Mouse (Mus musculus) lung, postnatal 0 days (tissue): ENCODE data around the gene Nptn. TPM values are rescaled to one million over a fixed set of nuclear protein-coding genes. Genes with fewer than 3 reads are reported as not detected.

Experiments used
- ATAC-seq: fragments of 200-750 bp; cut with Nextera tagmentation; 2 replicates; pipeline ENCODE4 v1.8.0; 2017; ENCODE audit warnings: moderate library complexity
- DNase-seq: peaks from one replicate; pipeline ENCODE4 v3.0.0-alpha.2; 2016; ENCODE audit warnings: low spot score
- H3K27ac ChIP-seq: fragments of 300-500 bp; sonication (generic); 2 replicates; pipeline ENCODE4 v1.5.1; 2014; ENCODE audit warnings: antibody characterized with exemption, mild to moderate bottlenecking, low read length, mixed read lengths
- H3K27me3 ChIP-seq: fragments of 300-500 bp; sonication (generic); replicated peaks from 2 replicates; pipeline ENCODE4 v1.6.1; 2014; ENCODE audit warnings: low read length, mixed read lengths; ENCODE audit not compliant: insufficient read depth
- H3K36me3 ChIP-seq: fragments of 300-500 bp; sonication (generic); 2 replicates; pipeline ENCODE4 v1.6.1; 2014; ENCODE audit warnings: low read length, mixed read lengths; ENCODE audit not compliant: insufficient read depth
- H3K4me1 ChIP-seq: fragments of 300-500 bp; sonication (generic); 2 replicates; pipeline ENCODE4 v1.6.1; 2014; ENCODE audit warnings: antibody characterized with exemption, low read depth, low read length, mixed read lengths; ENCODE audit not compliant: insufficient read depth
- H3K4me2 ChIP-seq: fragments of 300-500 bp; sonication (generic); replicated peaks from 2 replicates; pipeline ENCODE4 v1.6.1; 2014; ENCODE audit warnings: low read depth, mild to moderate bottlenecking, low read length, moderate library complexity, mixed read lengths
- H3K4me3 ChIP-seq: fragments of 300-500 bp; sonication (generic); 2 replicates; pipeline ENCODE4 v1.5.1; 2014; ENCODE audit warnings: low read depth, low read length
- H3K9ac ChIP-seq: fragments of 300-500 bp; sonication (generic); replicated peaks from 2 replicates; pipeline ENCODE4 v1.6.1; 2014; ENCODE audit warnings: low read depth, mild to moderate bottlenecking
- H3K9me3 ChIP-seq: fragments of 300-500 bp; sonication (generic); 2 replicates; pipeline ENCODE4 v1.6.1; 2016; ENCODE audit warnings: low read length, mixed read lengths
- CTCF ChIP-seq: IDR thresholded peaks from 2 replicates; pipeline ENCODE4 v1.5.1; 2016; ENCODE audit warnings: antibody characterized with exemption, mild to moderate bottlenecking
- EP300 ChIP-seq: IDR thresholded peaks from 2 replicates; pipeline ENCODE4 v1.6.1; 2016; ENCODE audit warnings: antibody characterized with exemption, mild to moderate bottlenecking, control low read depth
- WGBS: fragments of 180-500 bp; shearing (Covaris S2); extraction: QIAGEN DNeasy Blood & Tissue Kit; methylation state at CpG from one replicate; pipeline ENCODE4 v1.1.7; 2014; 5-methylcytosine and 5-hydroxymethylcytosine counted together
- polyA plus RNA-seq: library from polyadenylated mRNA; unstranded; fragments of >200 nt; fragmentation: Nextera tagmentation; extraction: Ambion mirVana; gene quantifications from 2 replicates; pipeline ENCODE4 v1.2.1, GENCODE M21; 2015

Gene Nptn
- polyA plus RNA-seq, 1 experiment from 2014 or later = 132 TPM

DNA sequence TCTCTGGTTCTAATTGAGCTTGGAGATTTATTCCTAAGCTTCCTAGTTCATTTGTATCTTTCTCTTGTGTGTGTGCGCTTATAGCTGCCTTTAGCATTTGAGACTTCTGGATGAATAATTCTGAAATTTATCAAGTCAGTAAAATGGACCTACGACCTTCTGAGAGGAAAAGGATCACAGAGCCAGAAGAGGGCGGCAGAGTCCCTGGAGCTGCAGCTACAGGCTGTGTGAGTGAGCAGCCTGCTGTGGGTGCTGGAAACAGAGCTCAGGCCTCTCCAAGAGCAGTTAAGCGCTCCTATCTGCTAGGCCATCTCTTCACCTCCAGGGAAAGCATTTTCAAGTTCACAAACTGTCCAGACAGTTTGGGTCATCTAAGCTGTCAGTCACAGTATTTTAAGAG, 80.0 kb downstream of the Nptn start:
- WGBS = 94% methylated on average over 4 of the region's 4 CpGs
- TF ChIP-seq CTCF (peak; percentile 32; the same call in 1 of the 2 replicates), EP300 (no peak)
- Histone ChIP-seq H3K36me3 (no peaks in the 10 kb centered on the region; the same call in 1 of the 2 replicates), H3K4me3 (no peak overlapping the region), H3K9ac (no peak overlapping the region), H3K9me3 (no peaks in the 10 kb centered on the region), H3K27me3 (no peaks in the 10 kb centered on the region), H3K4me1 (peaks cover 4% of the 10 kb centered on the region; the same call in 1 of the 2 replicates), H3K4me2 (no peak overlapping the region), H3K27ac (no peak overlapping the region)
- DNase-seq (no peak), ATAC-seq (no peak)

DNA sequence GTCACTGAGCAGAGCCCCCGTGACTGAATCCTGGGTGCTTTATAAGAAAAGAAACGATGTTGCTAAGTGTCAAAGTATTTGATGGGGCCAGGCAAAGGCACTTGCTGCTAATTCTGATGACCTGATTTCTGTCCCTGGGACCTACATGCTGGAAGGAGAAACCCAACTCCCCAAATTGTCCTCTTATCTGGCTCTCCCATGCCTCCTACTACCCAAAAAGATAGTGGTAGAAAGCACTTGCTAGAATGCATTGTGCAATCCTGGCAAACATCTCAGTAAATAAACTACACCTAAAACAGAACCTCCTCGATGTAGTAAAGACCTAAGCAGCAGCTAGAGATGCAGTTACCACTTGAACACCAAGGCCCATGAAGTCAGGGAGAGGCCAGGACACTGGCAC, 80.8 kb downstream of the Nptn start:
- Histone ChIP-seq H3K4me2 (no peak overlapping the region), H3K4me3 (no peak overlapping the region), H3K36me3 (no peaks in the 10 kb centered on the region; the same call in 1 of the 2 replicates), H3K9me3 (no peaks in the 10 kb centered on the region), H3K4me1 (peaks cover 4% of the 10 kb centered on the region; the same call in 1 of the 2 replicates), H3K9ac (no peak overlapping the region), H3K27me3 (no peaks in the 10 kb centered on the region), H3K27ac (no peak overlapping the region)
- TF ChIP-seq CTCF (no peak), EP300 (no peak)
- 84% methylated on average over 3 of the region's 3 CpGs for WGBS
- ATAC-seq = no peak
- DNase-seq = no peak

DNA sequence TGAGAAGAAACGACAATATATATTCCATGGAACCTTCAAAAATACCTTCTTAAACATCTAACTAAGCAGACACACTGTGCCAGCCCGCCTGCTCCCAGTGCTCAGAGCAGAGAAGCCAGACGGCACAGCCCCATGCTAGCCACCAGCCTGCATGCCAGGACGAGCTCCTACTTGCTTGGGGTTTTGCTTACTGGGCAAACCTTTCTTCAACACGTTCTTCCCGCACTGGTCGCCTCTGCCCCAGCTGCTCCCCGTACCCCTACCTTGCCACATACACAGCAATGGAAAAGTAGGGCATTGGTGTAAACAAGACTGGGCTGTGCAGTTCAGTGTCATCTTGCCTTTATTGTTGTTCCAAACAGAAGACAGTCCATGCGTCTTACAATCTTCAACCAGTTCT, 83.5 kb downstream of the Nptn start:
- no peak overlapping the region for H3K4me2 ChIP-seq
- H3K36me3 ChIP-seq = no peaks in the 10 kb centered on the region; the same call in 1 of the 2 replicates
- H3K4me3 ChIP-seq = no peak overlapping the region
- no peak for ATAC-seq
- H3K27ac ChIP-seq = no peak overlapping the region
- H3K9me3 ChIP-seq = no peaks in the 10 kb centered on the region
- 76% methylated on average over 9 of the region's 9 CpGs for WGBS
- TF ChIP-seq CTCF = no peak
- no peak for TF ChIP-seq EP300
- no peak for DNase-seq
- no peaks in the 10 kb centered on the region for H3K27me3 ChIP-seq
- H3K4me1 ChIP-seq = no peaks in the 10 kb centered on the region
- no peak overlapping the region for H3K9ac ChIP-seq

DNA sequence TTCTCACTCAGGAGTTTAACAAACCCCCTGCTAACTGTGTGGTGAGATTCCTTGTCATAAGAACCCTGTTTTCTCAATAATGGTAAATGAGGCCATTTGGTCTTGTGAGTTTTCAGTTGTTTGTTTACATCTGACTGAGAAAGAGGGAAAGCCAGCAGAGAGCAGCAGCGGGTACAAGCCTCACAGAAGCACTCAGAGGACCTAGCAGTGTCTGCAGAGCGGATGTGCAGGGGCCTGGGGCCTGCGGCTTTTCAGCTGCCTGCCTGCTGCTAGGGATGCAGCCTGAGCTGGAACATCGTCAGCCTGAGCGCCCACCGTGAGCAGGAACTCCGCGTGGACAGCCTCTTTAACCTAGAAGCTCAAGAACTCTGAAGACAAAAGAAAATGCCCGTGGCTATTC, 84.2 kb downstream of the Nptn start:
- Histone ChIP-seq H3K9me3 (no peaks in the 10 kb centered on the region), H3K27me3 (no peaks in the 10 kb centered on the region), H3K36me3 (no peaks in the 10 kb centered on the region; the same call in 1 of the 2 replicates), H3K4me3 (no peak overlapping the region), H3K4me2 (no peak overlapping the region), H3K27ac (no peak overlapping the region), H3K4me1 (no peaks in the 10 kb centered on the region), H3K9ac (no peak overlapping the region)
- ATAC-seq = no peak
- TF ChIP-seq EP300 (no peak), CTCF (0 out of 2 replicates have a peak, but pooled peaks have one; percentile 20)
- DNase-seq = no peak
- 66% methylated on average over 9 of the region's 9 CpGs for WGBS

DNA sequence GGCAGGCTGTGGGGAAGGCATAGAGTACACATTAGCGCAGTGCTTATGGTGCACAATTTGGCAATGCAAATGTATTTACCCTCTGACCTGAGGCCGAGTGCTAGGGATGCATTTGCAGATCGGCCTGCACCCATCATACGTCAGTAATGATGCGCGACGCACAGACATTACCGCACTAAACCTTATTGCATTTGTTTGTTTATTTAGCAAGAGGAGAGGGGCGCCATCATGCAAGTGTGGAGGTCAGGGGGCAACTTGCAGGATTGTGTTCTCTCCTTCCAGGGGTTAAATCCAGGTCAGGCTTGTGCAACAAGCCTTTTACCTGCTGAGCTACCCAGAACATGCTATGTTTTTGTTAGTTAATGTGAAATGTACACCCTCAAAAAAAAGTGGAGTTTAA, 85.2 kb downstream of the Nptn start:
- ATAC-seq (no peak), DNase-seq (no peak)
- no peaks in the 10 kb centered on the region for H3K9me3 ChIP-seq
- WGBS = 66% methylated on average over 9 of the region's 9 CpGs
- H3K9ac ChIP-seq = no peak overlapping the region
- H3K27ac ChIP-seq = no peak overlapping the region
- no peaks in the 10 kb centered on the region; the same call in 1 of the 2 replicates for H3K36me3 ChIP-seq
- no peak overlapping the region for H3K4me3 ChIP-seq
- no peak overlapping the region for H3K4me2 ChIP-seq
- H3K4me1 ChIP-seq = no peaks in the 10 kb centered on the region
- no peaks in the 10 kb centered on the region for H3K27me3 ChIP-seq
- TF ChIP-seq CTCF (no peak), EP300 (no peak)

DNA sequence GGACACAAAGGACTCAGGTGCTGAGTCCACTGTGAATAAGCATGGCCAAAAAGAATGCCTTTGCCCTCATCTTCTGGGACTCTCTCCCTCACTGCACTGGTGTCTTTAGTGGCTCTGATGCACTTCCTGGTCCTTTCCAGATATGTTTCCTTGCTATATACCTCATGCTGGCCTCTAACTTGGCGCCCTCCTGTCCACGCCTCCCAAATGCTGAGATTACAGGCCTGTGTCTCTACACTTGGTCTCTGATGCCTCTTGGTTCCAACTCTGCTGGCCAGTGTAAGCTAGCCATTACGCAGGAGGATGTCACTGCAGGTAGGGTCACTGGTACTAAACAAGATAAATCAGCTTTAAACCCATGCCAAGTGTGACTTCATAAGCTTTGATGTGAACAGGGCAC, 86.1 kb downstream of the Nptn start:
- no peaks in the 10 kb centered on the region for H3K9me3 ChIP-seq
- no peak overlapping the region for H3K27ac ChIP-seq
- no peaks in the 10 kb centered on the region; the same call in 1 of the 2 replicates for H3K36me3 ChIP-seq
- TF ChIP-seq CTCF (no peak), EP300 (no peak)
- no peak overlapping the region for H3K4me2 ChIP-seq
- H3K4me3 ChIP-seq = no peak overlapping the region
- no peak for ATAC-seq
- WGBS = 88% methylated on average over 3 of the region's 3 CpGs
- H3K9ac ChIP-seq = no peak overlapping the region
- DNase-seq = no peak
- H3K27me3 ChIP-seq = no peaks in the 10 kb centered on the region
- H3K4me1 ChIP-seq = no peaks in the 10 kb centered on the region

DNA sequence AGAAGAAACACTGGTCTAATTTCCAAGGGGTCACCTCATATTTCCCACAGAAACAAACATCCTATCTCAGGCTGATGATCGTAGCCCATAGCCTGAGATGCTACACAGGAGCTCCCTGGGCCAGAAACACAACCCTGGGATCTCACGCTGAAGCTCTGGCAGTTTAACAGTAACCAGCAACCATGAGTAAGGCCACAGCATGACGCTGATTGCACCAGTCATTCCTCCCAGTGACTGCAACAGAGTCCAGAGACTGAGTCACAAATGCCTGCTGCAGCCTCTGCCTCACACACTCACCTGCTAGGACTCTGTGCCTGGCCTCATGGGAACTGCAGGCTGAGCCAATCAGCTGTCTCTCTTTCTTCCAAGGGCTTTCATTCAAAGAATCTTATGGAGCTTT, 87.0 kb downstream of the Nptn start:
- no peak overlapping the region for H3K4me2 ChIP-seq
- no peak overlapping the region for H3K4me3 ChIP-seq
- no peak overlapping the region for H3K27ac ChIP-seq
- H3K4me1 ChIP-seq = no peaks in the 10 kb centered on the region
- ATAC-seq = no peak
- no peaks in the 10 kb centered on the region; the same call in 1 of the 2 replicates for H3K36me3 ChIP-seq
- no peak for DNase-seq
- no peaks in the 10 kb centered on the region for H3K27me3 ChIP-seq
- WGBS = 78% methylated on average over 3 of the region's 3 CpGs
- TF ChIP-seq EP300 = no peak
- no peak for TF ChIP-seq CTCF
- H3K9me3 ChIP-seq = no peaks in the 10 kb centered on the region
- no peak overlapping the region for H3K9ac ChIP-seq
